Mouse (Mus musculus): ENCODE data around the gene Cabp1.

Cabp1 gene

GRCm38 (mm10) chr5:115210380-115210779, 16.2 kb upstream of the Cabp1 start:
- peak in 1 of 2 experiments; percentile 50 for DNase-seq (ENCODE audit: low spot score in 2 of 2)

GRCm38 (mm10) chr5:115208601-115209000, 14.4 kb upstream of the Cabp1 start:
- DNase-seq (ENCODE audit: low spot score in 2 of 2): no peak

GRCm38 (mm10) chr5:115207892-115208291, 13.7 kb upstream of the Cabp1 start:
- DNase-seq (ENCODE audit: low spot score in 2 of 2): no peak

GRCm38 (mm10) chr5:115207244-115207643, 13.1 kb upstream of the Cabp1 start:
- no peak for DNase-seq (ENCODE audit: low spot score in 2 of 2)

- DNase-seq (ENCODE audit: low spot score in 2 of 2): no peak
Observed at GRCm38 (mm10) chr5:115204562-115205311, 10.6 kb upstream of the Cabp1 start.

- no peak for DNase-seq (ENCODE audit: low spot score in 2 of 2)
Observed at GRCm38 (mm10) chr5:115203735-115204561, 9.8 kb upstream of the Cabp1 start.

GRCm38 (mm10) chr5:115194626-115195221, 543 bp upstream of the Cabp1 start:
- no peak for DNase-seq (ENCODE audit: low spot score in 2 of 2)

GRCm38 (mm10) chr5:115193226-115193625, 955 bp downstream of the Cabp1 start:
- DNase-seq (ENCODE audit: low spot score in 2 of 2): peak in 1 of 2 experiments; percentile 44

GRCm38 (mm10) chr5:115192828-115193195, 1.4 kb downstream of the Cabp1 start:
- no peak for DNase-seq (ENCODE audit: low spot score in 2 of 2)

- DNase-seq (ENCODE audit: low spot score in 2 of 2): no peak
Observed at GRCm38 (mm10) chr5:115191880-115192827, 2.0 kb downstream of the Cabp1 start.

GRCm38 (mm10) chr5:115190081-115190480, 4.1 kb downstream of the Cabp1 start:
- no peak for DNase-seq (ENCODE audit: low spot score in 2 of 2)

GRCm38 (mm10) chr5:115188824-115189223, 5.4 kb downstream of the Cabp1 start:
- DNase-seq (ENCODE audit: low spot score in 2 of 2): peak in 1 of 2 experiments; percentile 49

GRCm38 (mm10) chr5:115187188-115188131, 6.7 kb downstream of the Cabp1 start:
- peak; percentile 77 to 94 for DNase-seq (ENCODE audit: low spot score in 2 of 2)

- DNase-seq (ENCODE audit: low spot score in 2 of 2): no peak
Observed at GRCm38 (mm10) chr5:115186371-115187073, 7.7 kb downstream of the Cabp1 start.

- DNase-seq (ENCODE audit: low spot score in 2 of 2): no peak
Observed at GRCm38 (mm10) chr5:115184726-115185125, 9.5 kb downstream of the Cabp1 start.

- no peak for DNase-seq (ENCODE audit: low spot score in 2 of 2)
Observed at GRCm38 (mm10) chr5:115183482-115183881, 10.7 kb downstream of the Cabp1 start.

- DNase-seq (ENCODE audit: low spot score in 2 of 2): no peak
Observed at GRCm38 (mm10) chr5:115182925-115183324, 11.3 kb downstream of the Cabp1 start.

- DNase-seq (ENCODE audit: low spot score in 2 of 2): peak in 1 of 2 experiments; percentile 59
Observed at GRCm38 (mm10) chr5:115181248-115181940, 12.8 kb downstream of the Cabp1 start.

GRCm38 (mm10) chr5:115179596-115179995, 14.6 kb downstream of the Cabp1 start:
- DNase-seq (ENCODE audit: low spot score in 2 of 2): no peak
